Mouse (Mus musculus) embryonic facial prominence, embryonic 11.5 days (tissue): Measurements from ENCODE around the gene Dcdc2a. TPM values are rescaled to one million over a fixed set of nuclear protein-coding genes. Genes with fewer than 3 reads are reported as not detected.

Experiments
- ATAC-seq: fragments of 200-750 bp; cut with Nextera tagmentation; replicated peaks from 2 replicates; pipeline ENCODE4 v1.8.0; 2017; ENCODE audit warnings: low read depth; ENCODE audit not compliant: insufficient number of reproducible peaks, low FRiP score, low TSS enrichment
- DNase-seq: peaks from one replicate; pipeline ENCODE4 v3.0.0-alpha.2; 2015; ENCODE audit warnings: low spot score
- H3K27ac ChIP-seq: fragments of 300-500 bp; sonication (generic); replicated peaks from 2 replicates; pipeline ENCODE4 v1.5.1; 2014; ENCODE audit warnings: mild to moderate bottlenecking, low read depth, low read length, control low read depth
- H3K27me3 ChIP-seq: fragments of 300-500 bp; sonication (generic); 2 replicates; pipeline ENCODE4 v1.6.1; 2014; ENCODE audit warnings: mild to moderate bottlenecking, low read length, moderate library complexity, mixed read lengths; ENCODE audit not compliant: control insufficient read depth, insufficient read depth
- H3K36me3 ChIP-seq: fragments of 300-500 bp; sonication (generic); replicated peaks from 2 replicates; pipeline ENCODE4 v1.6.1; 2014; ENCODE audit warnings: low read depth, mild to moderate bottlenecking, low read length, moderate library complexity, mixed read lengths; ENCODE audit not compliant: control insufficient read depth, insufficient read depth
- H3K4me1 ChIP-seq: fragments of 300-500 bp; sonication (generic); 2 replicates; pipeline ENCODE4 v1.6.1; 2014; ENCODE audit warnings: low read length, mixed read lengths; ENCODE audit not compliant: control insufficient read depth, insufficient read depth
- H3K4me2 ChIP-seq: fragments of 300-500 bp; sonication (generic); 2 replicates; pipeline ENCODE4 v1.6.1; 2014; ENCODE audit warnings: low read depth, mild to moderate bottlenecking, control low read depth, low read length, moderate library complexity
- H3K4me3 ChIP-seq: fragments of 300-500 bp; sonication (generic); 2 replicates; pipeline ENCODE4 v1.5.1; 2014; ENCODE audit warnings: low read depth, low read length, control low read depth
- H3K9ac ChIP-seq: fragments of 300-500 bp; sonication (generic); replicated peaks from 2 replicates; pipeline ENCODE4 v1.6.1; 2014; ENCODE audit warnings: mild to moderate bottlenecking, control low read depth, low read length
- H3K9me3 ChIP-seq: fragments of 300-500 bp; sonication (generic); replicated peaks from 2 replicates; pipeline ENCODE4 v1.6.1; 2016; ENCODE audit warnings: mild to moderate bottlenecking, low read length, inconsistent platforms, mixed read lengths; ENCODE audit not compliant: control insufficient read depth
- WGBS: fragments of 180-500 bp; shearing (Covaris S2); extraction: QIAGEN DNeasy Blood & Tissue Kit; methylation state at CpG from one replicate; pipeline ENCODE4 v1.1.7; 2014; 5-methylcytosine and 5-hydroxymethylcytosine counted together
- polyA plus RNA-seq: library from polyadenylated mRNA; unstranded; fragments of >200 nt; fragmentation: Nextera tagmentation; extraction: Ambion mirVana; gene quantifications from 2 replicates; pipeline ENCODE4 v1.2.1, GENCODE M21; 2014

Gene Dcdc2a
- polyA plus RNA-seq, 1 experiment from 2014 or later: 1.7 TPM

- no peak for DNase-seq
- Histone ChIP-seq H3K4me1 (no peaks in the 10 kb centered on the region), H3K36me3 (no peaks in the 10 kb centered on the region), H3K4me3 (no peak overlapping the region), H3K4me2 (no peak overlapping the region), H3K27ac (no peak overlapping the region), H3K9me3 (no peaks in the 10 kb centered on the region), H3K27me3 (no peaks in the 10 kb centered on the region), H3K9ac (no peak overlapping the region)
- whole genome bisulfite sequencing: 48% methylated on average over 5 of the region's 5 CpGs
- no peak for ATAC-seq
These were observed 164.5 kb downstream of the Dcdc2a start for GRCm38 (mm10) chr13:25220186-25220787.

GRCm38 (mm10) chr13:25251893-25252292, 196.1 kb downstream of the Dcdc2a start:
- no peaks in the 10 kb centered on the region for H3K36me3 ChIP-seq
- no peaks in the 10 kb centered on the region for H3K4me1 ChIP-seq
- H3K27me3 ChIP-seq: no peaks in the 10 kb centered on the region
- no peak overlapping the region for H3K4me2 ChIP-seq
- no peak overlapping the region for H3K27ac ChIP-seq
- no peak overlapping the region for H3K4me3 ChIP-seq
- no peaks in the 10 kb centered on the region for H3K9me3 ChIP-seq
- ATAC-seq (no peak), DNase-seq (no peak)
- no peak overlapping the region for H3K9ac ChIP-seq
- 58% methylated on average over 1 of the region's 1 CpGs for WGBS

- 63% methylated on average over 9 of the region's 9 CpGs for WGBS
- Histone ChIP-seq H3K4me2 (no peak overlapping the region), H3K27ac (no peak overlapping the region), H3K9ac (no peak overlapping the region), H3K9me3 (no peaks in the 10 kb centered on the region), H3K27me3 (no peaks in the 10 kb centered on the region), H3K4me1 (no peaks in the 10 kb centered on the region), H3K36me3 (no peaks in the 10 kb centered on the region), H3K4me3 (no peak overlapping the region)
- peak; percentile 52 for DNase-seq
- ATAC-seq: no peak
These were observed 198.9 kb downstream of the Dcdc2a start for GRCm38 (mm10) chr13:25254478-25255263.

GRCm38 (mm10) chr13:25257608-25258007, 201.8 kb downstream of the Dcdc2a start:
- H3K4me3 ChIP-seq: no peak overlapping the region
- no peak overlapping the region for H3K9ac ChIP-seq
- 81% methylated on average over 6 of the region's 6 CpGs for WGBS
- ATAC-seq (no peak), DNase-seq (no peak)
- H3K27me3 ChIP-seq: no peaks in the 10 kb centered on the region
- H3K9me3 ChIP-seq: no peaks in the 10 kb centered on the region
- H3K4me2 ChIP-seq: no peak overlapping the region
- no peak overlapping the region for H3K27ac ChIP-seq
- H3K4me1 ChIP-seq: no peaks in the 10 kb centered on the region
- no peaks in the 10 kb centered on the region for H3K36me3 ChIP-seq

Other genes starting within 250 kb of the Dcdc2a start
- 71.0 and 72.3 TPM in 2 replicates for gene Acot13, start 224.5 kb upstream of the Dcdc2a start, polyA plus RNA-seq
- gene Tdp2, start 224.3 kb upstream of the Dcdc2a start, polyA plus RNA-seq: 75.9 and 83.7 TPM in 2 replicates
- 0.22 and 0.34 TPM in 2 replicates for gene D130043K22Rik, start 210.9 kb upstream of the Dcdc2a start, polyA plus RNA-seq
- 7.5 and 7.8 TPM in 2 replicates for gene Aldh5a1, start 118.3 kb upstream of the Dcdc2a start, polyA plus RNA-seq
- 0.49 and 0.57 TPM in 2 replicates for gene Gpld1, start 112.9 kb upstream of the Dcdc2a start, polyA plus RNA-seq
- 23.5 and 29.2 TPM in 2 replicates for gene Mrs2, start 35.6 kb upstream of the Dcdc2a start, polyA plus RNA-seq
- gene Nrsn1, start 214.5 kb downstream of the Dcdc2a start, polyA plus RNA-seq: 7.2 and 8.0 TPM in 2 replicates